Mouse (Mus musculus) kidney, embryonic 14.5 days (tissue): ENCODE measurements around the gene Tspan17. TPM values are rescaled to one million over a fixed set of nuclear protein-coding genes. Genes with fewer than 3 reads are reported as not detected.

Experiments used
- ATAC-seq: fragments of 200-750 bp; cut with Nextera tagmentation; 2 replicates; pipeline ENCODE4 v1.8.0; 2017; ENCODE audit warnings: moderate number of reproducible peaks, mild to moderate bottlenecking, moderate TSS enrichment, moderate library complexity; ENCODE audit not compliant: low FRiP score, low TSS enrichment
- H3K27ac ChIP-seq: fragments of 300-500 bp; sonication (generic); 2 replicates; pipeline ENCODE4 v1.5.1; 2014; ENCODE audit warnings: low read depth, mild to moderate bottlenecking, low read length, moderate library complexity, mixed read lengths
- H3K27me3 ChIP-seq: fragments of 300-500 bp; sonication (generic); 2 replicates; pipeline ENCODE4 v1.6.1; 2014; ENCODE audit warnings: mild to moderate bottlenecking, low read length; ENCODE audit not compliant: control insufficient read depth, insufficient read depth
- H3K36me3 ChIP-seq: fragments of 300-500 bp; sonication (generic); 2 replicates; pipeline ENCODE4 v1.6.1; 2014; ENCODE audit warnings: low read length, mixed read lengths; ENCODE audit not compliant: control insufficient read depth, insufficient read depth
- H3K4me1 ChIP-seq: fragments of 300-500 bp; sonication (generic); 2 replicates; pipeline ENCODE4 v1.6.1; 2014; ENCODE audit warnings: low read length, mixed read lengths; ENCODE audit not compliant: control insufficient read depth, insufficient read depth
- H3K4me2 ChIP-seq: fragments of 300-500 bp; sonication (generic); replicated peaks from 2 replicates; pipeline ENCODE4 v1.6.1; 2014; ENCODE audit warnings: low read depth, mild to moderate bottlenecking, low read length
- H3K4me3 ChIP-seq: fragments of 300-500 bp; sonication (generic); 2 replicates; pipeline ENCODE4 v1.5.1; 2014; ENCODE audit warnings: mild to moderate bottlenecking, low read length
- H3K9ac ChIP-seq: fragments of 300-500 bp; sonication (generic); 2 replicates; pipeline ENCODE4 v1.6.1; 2014; ENCODE audit warnings: low read depth, mild to moderate bottlenecking, low read length, moderate library complexity
- H3K9me3 ChIP-seq: fragments of 300-500 bp; sonication (generic); 2 replicates; pipeline ENCODE4 v1.6.1; 2016; ENCODE audit warnings: low read length; ENCODE audit not compliant: control insufficient read depth
- WGBS: fragments of 180-500 bp; shearing (Covaris S2); extraction: QIAGEN DNeasy Blood & Tissue Kit; methylation state at CpG from one replicate; pipeline ENCODE4 v1.1.7; 2014; 5-methylcytosine and 5-hydroxymethylcytosine counted together
- polyA plus RNA-seq: library from polyadenylated mRNA; unstranded; fragments of >200 nt; fragmentation: Nextera tagmentation; extraction: Ambion mirVana; gene quantifications from 2 replicates; pipeline ENCODE4 v1.2.1, GENCODE M21; 2014

The Tspan17 gene
- polyA plus RNA-seq, 1 experiment from 2014 or later = 5.2 TPM

DNA sequence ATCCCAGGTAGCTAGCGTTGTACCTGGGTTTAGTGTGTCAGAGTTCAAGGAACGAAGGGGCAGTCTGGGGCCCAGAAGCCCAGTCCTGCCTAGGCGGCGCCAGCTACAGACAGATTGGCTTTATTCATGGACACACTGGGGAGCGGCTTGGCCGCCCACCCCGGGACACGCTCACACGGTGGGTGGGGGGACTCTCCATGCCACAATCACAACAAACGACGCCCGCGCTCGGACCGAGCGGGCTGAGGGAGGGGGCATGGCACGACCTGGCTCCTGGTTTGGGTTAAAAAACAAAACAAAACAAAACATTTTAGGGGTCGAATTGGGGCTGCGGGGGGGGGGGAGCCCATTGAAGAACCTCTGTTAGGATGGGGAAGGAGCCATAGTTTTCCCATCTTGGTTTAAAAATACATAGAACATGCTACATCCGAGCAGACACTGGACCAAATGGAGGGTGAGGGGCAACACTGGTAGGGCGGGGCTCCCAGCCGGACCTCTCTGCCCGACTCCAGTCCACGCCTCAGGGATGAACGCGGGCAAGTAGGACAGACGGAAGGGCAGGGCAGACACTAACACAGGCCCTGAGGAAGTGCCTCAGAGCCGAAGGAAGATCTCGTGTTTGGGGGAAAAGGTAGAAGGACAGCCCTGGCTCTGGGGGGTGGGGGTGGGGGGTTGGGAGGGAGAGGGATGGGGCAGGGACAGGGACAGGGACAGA, 30.3 kb upstream of the Tspan17 start:
- peaks cover 7% of the 10 kb centered on the region; the same call in 1 of the 2 replicates for H3K4me1 ChIP-seq
- 2% methylated on average over 29 of the region's 29 CpGs for WGBS
- ATAC-seq = peak; percentile 6; the same call in 1 of the 2 replicates
- no peaks in the 10 kb centered on the region for H3K36me3 ChIP-seq
- no peak overlapping the region for H3K9ac ChIP-seq
- no peaks in the 10 kb centered on the region for H3K9me3 ChIP-seq
- no peak overlapping the region for H3K27ac ChIP-seq
- no peak overlapping the region; the same call in 1 of the 2 replicates for H3K4me3 ChIP-seq
- peaks cover 32% of the 10 kb centered on the region for H3K27me3 ChIP-seq
- peak overlapping the region; percentile 65; the same call in 1 of the 2 replicates for H3K4me2 ChIP-seq

DNA sequence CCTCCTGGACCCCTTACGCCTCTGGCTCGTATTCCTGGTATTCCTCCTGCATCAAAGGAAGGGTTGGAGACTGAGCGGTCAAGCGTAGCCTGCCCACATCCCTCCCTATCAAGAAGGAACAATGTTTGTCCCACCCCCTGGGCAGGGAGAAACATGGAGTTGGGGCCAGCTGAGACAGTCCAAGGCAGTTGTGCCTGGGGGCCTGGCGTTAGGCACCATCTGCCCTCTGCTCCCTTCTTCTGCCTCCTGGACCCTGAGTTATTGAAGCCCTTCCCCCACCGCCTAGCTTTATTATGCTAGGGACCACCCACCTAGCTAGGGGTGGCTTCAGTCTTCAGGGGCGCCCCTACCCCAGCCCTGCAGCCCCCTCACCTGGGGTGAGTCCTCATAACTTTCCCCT, 29.7 kb upstream of the Tspan17 start:
- Histone ChIP-seq H3K4me2 (no peak overlapping the region), H3K4me3 (no peak overlapping the region), H3K4me1 (peaks cover 7% of the 10 kb centered on the region; the same call in 1 of the 2 replicates), H3K36me3 (no peaks in the 10 kb centered on the region), H3K27ac (no peak overlapping the region), H3K9ac (no peak overlapping the region), H3K9me3 (no peaks in the 10 kb centered on the region), H3K27me3 (peaks cover 38% of the 10 kb centered on the region)
- peak; percentile 25; the same call in 1 of the 2 replicates for ATAC-seq
- WGBS = 1% methylated on average over 7 of the region's 7 CpGs

DNA sequence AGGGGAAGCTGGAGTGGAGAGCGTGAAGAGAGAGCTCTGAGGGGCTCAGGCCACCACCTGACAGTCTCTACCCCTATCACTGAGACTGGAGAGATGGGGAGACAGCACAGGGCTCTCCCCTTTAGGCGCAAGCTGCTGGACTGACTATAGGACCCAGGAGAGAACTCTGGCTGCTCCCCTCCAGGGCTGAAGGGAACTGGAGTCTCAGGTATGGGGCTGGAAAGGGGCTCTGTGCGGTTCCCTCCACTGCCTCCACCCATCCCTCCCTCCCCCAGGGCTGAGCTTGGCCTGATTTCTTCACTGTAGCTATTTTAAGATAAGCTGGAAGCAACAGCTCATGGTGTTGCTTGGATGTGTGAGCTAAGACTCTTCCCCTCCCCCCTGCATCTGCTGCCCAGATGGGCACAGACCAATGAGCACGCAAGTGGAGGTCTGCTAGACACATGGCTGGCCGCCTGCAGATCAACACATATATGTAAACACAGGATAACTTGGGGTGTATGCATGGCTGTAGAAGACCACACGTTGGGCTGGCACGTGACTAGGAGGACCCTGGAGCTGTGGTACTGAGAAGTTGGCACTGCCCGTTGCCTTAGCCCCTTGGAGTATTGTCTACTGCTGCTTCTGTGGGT, 28.9 kb upstream of the Tspan17 start:
- peaks cover 7% of the 10 kb centered on the region; the same call in 1 of the 2 replicates for H3K4me1 ChIP-seq
- H3K4me2 ChIP-seq = no peak overlapping the region
- H3K36me3 ChIP-seq = no peaks in the 10 kb centered on the region
- 71% methylated on average over 8 of the region's 8 CpGs for WGBS
- no peak overlapping the region for H3K9ac ChIP-seq
- H3K27me3 ChIP-seq = peaks cover 44% of the 10 kb centered on the region
- H3K27ac ChIP-seq = no peak overlapping the region
- H3K4me3 ChIP-seq = no peak overlapping the region
- no peaks in the 10 kb centered on the region for H3K9me3 ChIP-seq
- ATAC-seq = no peak

DNA sequence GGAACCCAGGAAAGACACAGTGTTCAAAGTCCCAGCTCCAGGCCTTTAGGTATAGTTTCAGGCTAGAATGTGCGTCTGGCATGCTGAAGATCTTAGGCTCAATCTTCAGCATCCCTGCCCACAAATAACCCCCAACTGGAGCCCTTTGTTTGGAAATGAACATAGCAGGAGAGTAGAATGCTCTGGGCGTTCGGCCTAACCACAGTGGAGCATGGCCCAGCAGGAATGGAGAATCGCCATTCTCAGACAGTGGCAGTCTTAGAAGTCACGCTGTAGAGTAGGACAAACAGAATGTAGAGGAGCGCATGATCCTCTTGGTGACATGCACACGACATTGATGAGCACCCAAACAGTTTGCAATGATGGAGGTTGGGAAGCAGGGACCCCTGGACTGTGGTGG, 28.3 kb upstream of the Tspan17 start:
- no peak overlapping the region for H3K4me3 ChIP-seq
- no peak overlapping the region for H3K9ac ChIP-seq
- no peak for ATAC-seq
- no peaks in the 10 kb centered on the region for H3K9me3 ChIP-seq
- H3K36me3 ChIP-seq = no peaks in the 10 kb centered on the region
- WGBS = 77% methylated on average over 7 of the region's 7 CpGs
- H3K27me3 ChIP-seq = peaks cover 45% of the 10 kb centered on the region
- H3K4me2 ChIP-seq = no peak overlapping the region
- peaks cover 7% of the 10 kb centered on the region; the same call in 1 of the 2 replicates for H3K4me1 ChIP-seq
- no peak overlapping the region for H3K27ac ChIP-seq

DNA sequence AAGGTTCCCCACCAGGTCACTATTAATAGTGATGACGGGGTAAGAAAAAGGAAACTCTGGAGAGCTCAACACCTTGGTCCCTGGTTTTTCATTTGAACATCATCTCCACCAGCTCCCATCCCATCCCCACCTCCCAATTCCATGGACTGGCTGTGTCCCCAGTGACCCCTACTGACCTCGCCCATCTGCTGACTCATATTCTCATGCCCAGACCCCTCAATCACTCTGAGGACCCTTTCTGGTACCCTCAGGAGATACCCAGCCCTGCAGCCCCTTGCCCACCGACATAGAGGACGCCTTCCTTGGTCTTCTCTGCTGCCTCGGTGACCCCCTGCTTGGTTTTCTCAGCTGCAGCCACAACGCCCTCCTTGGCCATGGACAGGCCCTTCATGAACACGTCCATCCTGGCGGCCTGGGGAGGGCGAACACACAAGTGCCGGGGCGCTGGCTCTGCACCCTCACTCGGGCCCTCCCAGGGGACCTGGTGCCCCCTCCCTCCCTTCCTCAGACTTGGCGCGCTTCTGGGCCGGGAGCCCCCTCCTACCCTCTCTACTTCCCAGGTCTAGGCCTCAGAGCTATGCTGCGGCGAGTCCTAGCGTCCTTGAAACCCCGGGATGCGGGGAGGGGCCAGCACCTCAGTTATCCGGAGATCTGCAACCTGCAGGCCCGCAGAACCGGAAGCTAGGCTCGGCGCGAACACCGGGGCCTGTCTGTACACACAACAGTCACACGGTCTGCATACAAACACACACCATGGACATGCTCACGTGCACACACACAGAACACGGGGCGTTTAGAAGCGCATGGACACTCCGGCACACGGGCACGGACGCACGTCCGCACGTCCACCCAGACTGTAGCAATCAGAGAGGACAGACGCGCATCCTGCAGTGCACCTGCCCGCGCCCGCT, 23.6 kb upstream of the Tspan17 start:
- ATAC-seq = no peak
- peak overlapping the region; percentile 29 for H3K4me3 ChIP-seq
- 5% methylated on average over 44 of the region's 44 CpGs for WGBS
- peaks cover under 1% of the 10 kb centered on the region; the same call in 1 of the 2 replicates for H3K9me3 ChIP-seq
- no peak overlapping the region for H3K9ac ChIP-seq
- no peak overlapping the region for H3K27ac ChIP-seq
- peak overlapping the region; percentile 37 for H3K4me2 ChIP-seq
- 0 out of 2 replicates have a peak, but pooled peaks cover 3% of the 10 kb centered on the region for H3K4me1 ChIP-seq
- peaks cover 44% of the 10 kb centered on the region for H3K27me3 ChIP-seq
- no peaks in the 10 kb centered on the region for H3K36me3 ChIP-seq

DNA sequence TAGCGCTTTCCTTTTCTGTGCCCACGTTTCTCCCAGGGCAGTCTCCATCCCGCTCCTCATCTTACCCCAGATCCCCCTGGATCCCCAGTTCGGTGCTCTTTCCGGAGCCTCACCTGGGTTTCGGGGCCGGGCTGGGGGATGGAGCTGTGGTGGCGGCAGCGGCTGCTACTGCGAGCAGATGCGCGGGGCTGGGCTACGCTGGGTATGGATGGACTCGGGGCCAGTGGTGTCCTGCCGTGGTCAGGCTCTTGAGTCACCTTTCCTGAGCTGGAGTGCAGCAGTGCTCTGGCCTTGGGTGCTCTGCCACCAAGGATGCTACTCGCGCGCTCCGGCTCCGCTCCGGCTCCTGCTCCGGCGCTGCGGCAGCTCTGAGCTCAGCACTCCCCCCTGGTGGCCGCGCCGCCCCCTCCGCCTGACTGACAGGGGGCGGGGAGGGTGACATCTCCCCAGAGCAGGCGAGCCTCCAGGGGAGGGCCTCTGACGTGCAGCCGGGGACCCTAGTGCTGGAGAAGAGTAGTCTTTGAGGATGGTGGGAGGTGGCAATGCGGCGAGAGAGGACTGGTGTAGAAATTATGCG, 22.9 kb upstream of the Tspan17 start, which contains the start of gene Sncb:
TSS of gene Sncb (minus strand) at position 404 of the 577 bp plus-strand sequence.
- Histone ChIP-seq H3K27me3 (peaks cover 44% of the 10 kb centered on the region), H3K4me3 (peak within 1 kb of the TSS; percentile 29), H3K9ac (no peak within 1 kb of the TSS), H3K36me3 (no peaks in the 10 kb centered on the region), H3K4me1 (0 out of 2 replicates have a peak, but pooled peaks cover 3% of the 10 kb centered on the region), H3K9me3 (peaks cover 4% of the 10 kb centered on the region; the same call in 1 of the 2 replicates), H3K27ac (no peak within 1 kb of the TSS), H3K4me2 (peak within 1 kb of the TSS; percentile 37)
- 2% methylated on average over 27 of the region's 35 CpGs for WGBS
- peak; percentile 62; the same call in 1 of the 2 replicates for ATAC-seq

DNA sequence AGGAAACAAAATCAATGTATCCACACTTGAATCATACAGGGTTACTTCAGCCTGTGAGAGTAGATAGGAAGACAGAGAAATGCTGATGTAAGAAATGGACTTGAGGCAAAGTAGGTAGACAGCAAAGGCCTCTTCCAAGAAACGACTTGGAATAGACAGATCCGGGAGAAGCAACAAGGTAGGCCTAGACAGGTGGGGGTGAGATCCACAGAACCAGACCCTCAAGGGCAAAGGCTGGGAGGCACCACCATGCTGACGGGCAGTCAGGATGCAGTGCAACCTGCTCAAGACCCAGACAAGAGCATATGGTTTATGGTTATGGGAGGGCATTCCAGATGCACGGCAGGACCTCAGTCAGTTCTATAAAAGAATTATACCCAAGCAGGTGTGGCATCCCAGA, 22.2 kb upstream of the Tspan17 start:
- H3K9ac ChIP-seq = no peak overlapping the region
- peaks cover 44% of the 10 kb centered on the region for H3K27me3 ChIP-seq
- 79% methylated on average over 4 of the region's 4 CpGs for WGBS
- no peaks in the 10 kb centered on the region for H3K36me3 ChIP-seq
- H3K4me2 ChIP-seq = no peak overlapping the region
- ATAC-seq = no peak
- H3K4me3 ChIP-seq = no peak overlapping the region
- peaks cover 4% of the 10 kb centered on the region; the same call in 1 of the 2 replicates for H3K9me3 ChIP-seq
- H3K27ac ChIP-seq = no peak overlapping the region
- H3K4me1 ChIP-seq = 0 out of 2 replicates have a peak, but pooled peaks cover 3% of the 10 kb centered on the region

DNA sequence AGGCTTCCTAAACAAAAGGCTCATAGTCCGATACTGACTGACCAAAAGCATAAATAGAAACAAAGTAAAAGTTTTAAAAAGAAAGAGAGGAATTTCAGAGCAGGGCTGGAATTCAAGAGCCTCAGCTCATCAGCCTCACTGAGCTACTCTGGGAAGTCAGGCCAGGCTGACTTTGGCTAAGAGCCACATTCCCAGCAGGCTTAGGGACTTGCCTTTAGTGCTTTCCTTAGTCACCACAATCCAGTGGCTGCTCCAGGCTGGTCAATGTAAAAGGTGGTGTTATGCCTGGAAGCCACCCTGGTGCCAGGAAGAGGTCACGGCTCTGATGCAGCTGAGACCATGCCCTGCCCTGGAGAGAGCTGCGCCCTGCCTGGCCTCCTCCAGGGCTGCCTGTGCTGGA, 8.6 kb upstream of the Tspan17 start:
- no peak overlapping the region for H3K27ac ChIP-seq
- H3K9me3 ChIP-seq = no peaks in the 10 kb centered on the region; the same call in 1 of the 2 replicates
- no peak overlapping the region for H3K4me3 ChIP-seq
- no peaks in the 10 kb centered on the region for H3K36me3 ChIP-seq
- no peak overlapping the region for H3K9ac ChIP-seq
- H3K27me3 ChIP-seq = no peaks in the 10 kb centered on the region
- WGBS = 76% methylated on average over 3 of the region's 3 CpGs
- no peak overlapping the region for H3K4me2 ChIP-seq
- ATAC-seq = no peak
- no peaks in the 10 kb centered on the region for H3K4me1 ChIP-seq
